Mouse (Mus musculus) c-Kit-positive CD71-negative TER-119-negative erythroid progenitor cells, embryonic 14.5 days (primary cell): ENCODE measurements around the gene Spry2.

Experiments used
- DNase-seq: peaks from one replicate; pipeline ENCODE4 v3.0.0-alpha.2; 2013; ENCODE audit warnings: low read depth

The Spry2 gene

DNA sequence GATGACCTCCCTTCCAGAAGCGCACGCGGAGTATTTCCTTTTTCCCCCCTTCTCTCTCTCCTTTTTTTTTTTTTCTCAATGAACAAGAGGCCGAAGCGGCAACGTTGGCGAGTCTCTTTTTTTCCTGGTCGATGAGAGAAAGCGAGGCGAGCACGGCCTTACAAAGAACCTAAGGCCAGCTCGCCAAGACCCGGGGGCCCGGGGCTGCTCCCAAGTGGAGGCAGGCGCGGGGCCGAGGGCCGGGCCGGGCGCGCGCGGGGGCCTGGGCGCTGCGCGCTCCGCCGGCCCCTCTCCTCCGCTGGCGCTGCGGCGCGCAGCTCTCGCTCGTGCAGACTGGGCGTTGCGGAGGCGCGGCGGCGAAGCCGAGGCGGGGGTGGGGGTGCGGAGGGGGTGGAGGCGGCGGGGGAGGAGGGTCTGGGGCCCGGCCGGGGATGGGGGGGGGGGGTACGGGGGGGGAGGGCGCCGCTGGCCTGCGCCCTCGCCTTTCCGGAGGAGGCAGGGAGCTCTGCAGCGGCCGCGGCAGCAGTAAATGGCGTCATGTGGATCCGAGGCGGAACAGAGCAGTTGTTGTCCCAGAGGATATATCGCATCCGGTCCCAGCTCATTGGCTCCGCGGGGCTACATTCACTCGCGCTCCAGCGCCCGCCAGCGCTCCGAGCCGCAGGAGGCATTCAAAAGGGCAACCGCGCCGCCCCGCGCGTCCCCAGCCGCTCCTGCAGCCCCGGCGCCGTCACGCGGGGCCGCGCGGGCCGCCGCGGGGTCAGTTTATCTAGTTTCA, at the start of gene Spry2:
Gene Spry2 (minus strand): TSS at position 29 of the 778 bp plus-strand sequence.
- DNase-seq = peak; percentile 71

DNA sequence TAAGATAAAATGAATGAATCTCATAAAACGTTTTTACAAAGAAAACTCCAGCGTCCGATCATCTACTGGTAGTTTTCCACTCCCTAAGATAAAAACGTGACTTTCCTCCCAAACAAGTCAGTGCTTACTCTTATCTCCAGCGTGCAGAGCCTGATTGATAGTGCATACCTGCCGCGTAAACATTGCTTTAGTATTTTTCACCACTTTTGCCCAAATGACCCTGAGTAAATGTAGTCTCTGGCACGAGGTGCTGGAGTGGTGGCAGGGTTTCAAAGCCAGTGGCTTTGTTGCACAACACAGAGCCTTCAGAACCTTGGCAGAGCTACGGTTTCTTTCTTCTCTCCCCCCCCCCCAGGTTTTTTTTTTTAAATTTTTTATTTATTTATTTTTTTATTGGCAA, 44.7 kb upstream of the Spry2 start:
- DNase-seq = no peak

DNA sequence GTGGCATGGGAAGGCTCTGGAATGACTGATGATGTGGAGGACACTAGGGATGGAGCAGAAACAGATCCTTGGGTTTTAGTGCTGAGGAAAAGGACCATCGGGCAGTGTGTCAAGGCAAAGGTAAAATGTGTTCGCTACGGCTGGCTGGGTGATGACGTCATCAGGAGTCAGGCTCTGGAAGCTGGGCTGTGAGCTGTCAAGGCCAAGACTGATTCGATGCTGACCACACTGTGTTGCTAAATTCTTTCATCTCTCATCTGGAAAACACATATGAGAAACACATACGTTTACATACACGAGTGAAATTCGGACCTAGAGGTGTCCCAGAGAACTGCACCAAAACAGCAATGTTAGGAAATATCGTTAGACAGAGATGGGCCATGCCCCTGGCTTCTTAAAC, 30.1 kb upstream of the Spry2 start:
- DNase-seq = no peak

DNA sequence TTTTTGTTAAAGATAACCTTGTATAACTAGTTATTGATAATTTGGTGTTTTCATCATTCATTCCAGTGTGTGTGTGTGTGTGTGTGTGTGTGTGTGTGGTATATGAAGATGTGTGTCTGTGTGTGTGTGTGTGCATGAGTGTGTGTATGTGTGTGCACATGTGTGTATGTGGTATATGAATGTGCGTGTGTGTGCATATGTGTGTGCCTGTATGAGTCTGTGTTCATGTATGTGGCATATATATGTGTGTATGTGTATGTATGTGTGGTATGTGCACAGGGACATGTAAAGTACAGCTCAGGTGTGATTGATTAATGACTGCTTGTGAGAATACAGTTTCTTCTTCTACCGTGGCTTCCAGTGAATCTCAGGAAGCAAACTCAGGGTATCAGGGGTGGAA, 28.7 kb upstream of the Spry2 start:
- no peak for DNase-seq

DNA sequence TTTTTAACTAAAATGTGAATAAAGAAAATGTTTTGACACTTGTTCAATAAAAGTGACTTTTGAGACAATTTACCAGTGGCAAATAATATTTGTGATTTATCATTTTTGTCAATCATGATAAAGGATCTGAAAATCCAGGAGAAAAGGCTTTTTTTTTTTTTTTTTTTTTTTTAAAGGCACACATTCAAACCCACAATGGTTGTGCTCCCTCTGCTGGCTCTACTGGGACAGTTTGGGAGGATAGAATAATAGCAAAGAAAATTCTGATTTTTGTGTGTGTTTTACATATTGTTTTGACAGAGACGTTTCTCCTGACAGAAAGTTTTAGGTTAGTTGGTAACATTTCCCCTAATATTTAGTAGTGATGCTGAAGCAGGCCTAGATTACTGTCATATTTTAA, 28.1 kb upstream of the Spry2 start:
- no peak for DNase-seq

DNA sequence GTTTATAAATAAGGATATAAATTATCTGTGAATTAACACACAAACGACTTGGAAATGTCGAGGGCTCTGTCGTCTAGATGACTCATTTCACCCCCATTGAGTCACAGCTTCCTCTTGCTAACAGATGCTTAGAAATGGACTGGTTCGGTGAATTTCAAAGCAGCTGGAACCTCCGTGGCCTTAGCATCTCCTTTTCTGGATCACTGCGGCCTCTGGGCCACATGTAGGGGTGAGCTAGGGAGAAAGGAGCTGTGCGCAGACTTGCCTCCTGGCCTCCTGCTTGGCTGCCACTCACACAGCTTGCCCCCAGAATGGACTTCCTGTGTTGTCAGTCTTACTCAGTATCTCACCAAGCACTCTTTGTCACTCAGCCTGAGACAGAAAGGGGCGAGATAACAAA, 26.3 kb upstream of the Spry2 start:
- DNase-seq = peak; percentile 58

DNA sequence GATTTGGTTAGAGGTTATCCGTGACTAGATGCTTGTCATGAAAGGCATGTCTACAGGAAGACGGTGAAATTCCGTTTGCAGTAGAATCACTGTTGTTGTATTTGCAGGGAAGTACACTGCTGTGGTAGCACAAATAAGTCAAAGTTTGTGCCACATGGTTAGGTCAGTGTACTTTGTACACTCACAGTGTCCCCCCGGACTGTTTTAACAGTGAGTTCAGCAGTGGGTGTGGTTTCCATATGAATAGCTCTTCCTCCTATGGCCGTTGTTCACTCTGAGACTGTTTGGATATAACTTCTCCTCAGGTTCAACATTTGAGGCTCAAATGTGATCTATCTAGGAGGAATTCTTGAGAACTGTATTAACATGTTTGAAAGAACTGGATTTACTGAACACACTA, 25.8 kb upstream of the Spry2 start:
- DNase-seq = peak; percentile 44

DNA sequence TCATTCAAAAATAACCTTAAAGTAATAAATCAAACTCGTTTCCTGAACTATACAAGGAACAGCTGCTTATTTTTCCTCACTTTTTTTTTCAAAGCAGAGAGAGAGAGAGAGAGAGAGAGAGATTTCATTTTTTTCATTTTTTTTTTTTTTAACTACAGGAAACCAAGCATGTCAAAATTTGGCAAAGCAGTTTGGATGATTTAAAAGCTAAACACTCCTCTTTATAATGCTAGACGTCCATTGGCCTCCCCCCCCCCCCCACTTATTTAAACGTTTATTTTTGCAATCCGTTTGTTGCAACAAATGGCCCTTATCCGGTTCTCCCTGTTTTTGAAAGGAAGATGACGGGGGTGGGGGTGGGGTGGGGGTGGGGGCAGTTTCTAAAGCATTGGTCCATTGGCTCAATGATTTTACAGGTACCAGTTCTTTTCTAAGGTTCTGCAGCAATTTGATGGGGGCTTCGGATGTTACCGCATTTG, 24.6 kb upstream of the Spry2 start:
- no peak for DNase-seq

DNA sequence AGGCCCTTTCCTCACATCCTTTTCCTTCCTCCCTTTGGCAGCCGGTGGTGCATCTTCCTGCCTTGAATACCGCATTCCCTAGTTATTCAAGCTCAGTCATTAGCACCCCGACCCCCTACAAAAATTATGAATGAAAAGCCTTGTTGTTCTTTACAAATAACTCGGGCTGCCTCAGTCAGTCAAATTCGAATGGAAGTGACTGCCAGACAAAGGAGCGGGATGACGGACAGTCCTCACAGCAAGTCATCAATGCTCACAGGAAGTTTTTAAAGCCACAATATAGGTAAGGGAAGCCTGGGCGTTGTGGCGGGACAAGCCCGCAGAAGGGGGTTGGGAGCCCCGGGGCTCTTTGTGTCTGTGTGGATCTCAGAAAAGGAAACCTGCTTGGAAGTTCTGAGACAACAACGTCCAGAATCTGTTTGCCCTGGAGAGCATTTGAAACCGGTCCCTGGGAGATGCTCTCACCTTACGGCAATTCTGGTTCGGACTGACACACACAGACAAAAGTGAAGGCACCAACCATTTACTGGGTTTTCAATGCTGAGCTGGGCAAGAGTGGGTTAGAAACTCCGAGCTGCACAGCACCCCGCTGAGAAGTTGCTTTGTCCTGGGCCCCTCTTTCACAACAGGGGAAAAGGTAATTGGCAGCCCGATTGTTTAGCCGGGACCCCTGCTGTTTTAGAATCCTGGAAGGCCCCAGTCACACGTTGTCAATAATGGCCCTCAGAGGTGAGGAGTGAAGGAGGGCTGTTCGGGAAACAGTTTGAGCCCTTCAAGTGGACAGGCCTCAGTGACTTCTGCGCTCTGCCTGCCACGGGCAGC, 24.0 kb upstream of the Spry2 start:
- no peak for DNase-seq

DNA sequence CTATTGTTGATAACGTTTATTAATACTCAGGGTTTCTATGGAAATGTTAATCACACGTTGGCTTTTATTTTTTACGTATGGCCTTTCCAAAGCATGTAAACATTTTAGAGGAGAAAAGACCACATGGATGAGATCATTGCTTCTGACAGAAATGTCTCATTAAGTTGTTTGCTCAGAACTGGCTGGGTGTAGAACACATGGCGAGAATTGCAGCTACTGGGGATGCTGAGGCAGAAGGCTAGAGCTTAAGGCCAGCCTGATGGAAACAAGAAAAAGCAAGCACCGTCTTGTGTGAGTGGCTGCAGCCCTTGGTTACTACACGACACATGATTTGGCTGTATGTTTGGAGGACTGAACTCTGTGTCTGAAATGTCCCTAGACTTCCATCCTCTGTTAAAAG, 10.6 kb upstream of the Spry2 start:
- no peak for DNase-seq

DNA sequence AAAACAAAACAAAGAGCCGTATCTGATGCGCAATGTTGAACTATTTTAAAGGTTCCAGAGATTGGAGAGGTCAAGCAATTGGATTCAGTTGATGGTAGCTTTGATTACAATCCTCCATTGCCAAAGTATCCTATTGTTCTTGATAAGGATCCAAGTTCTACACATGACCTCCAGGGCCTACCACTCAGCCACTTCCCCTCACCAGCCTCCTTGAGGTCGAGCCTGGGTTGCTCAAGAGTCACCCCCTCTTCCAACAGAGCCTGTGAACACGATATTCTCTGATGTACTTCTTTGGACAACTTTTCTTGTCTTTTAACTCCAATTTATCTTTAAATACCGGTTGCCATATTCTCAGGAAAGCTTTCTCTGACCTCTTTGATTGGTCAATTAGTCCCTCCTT, 9.3 kb upstream of the Spry2 start:
- DNase-seq = no peak

DNA sequence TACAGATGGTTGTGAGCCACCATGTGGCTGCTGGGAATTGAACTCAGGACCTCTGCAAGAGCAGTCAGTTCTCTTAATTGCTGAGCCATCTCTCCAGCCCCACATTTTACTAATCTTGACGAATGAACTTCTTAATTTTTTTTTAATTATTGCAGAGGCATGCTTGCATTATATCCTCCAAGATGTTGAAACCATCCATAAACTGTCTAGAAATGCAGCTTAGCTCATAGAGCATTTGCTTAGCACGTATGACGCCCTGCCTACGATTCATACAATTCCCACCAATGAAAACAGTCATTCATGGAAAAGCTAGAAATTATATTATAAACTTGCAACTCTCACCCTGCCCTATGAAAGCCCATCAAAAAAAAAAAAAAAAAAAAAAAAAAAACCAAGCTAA, 8.9 kb upstream of the Spry2 start:
- DNase-seq = no peak

DNA sequence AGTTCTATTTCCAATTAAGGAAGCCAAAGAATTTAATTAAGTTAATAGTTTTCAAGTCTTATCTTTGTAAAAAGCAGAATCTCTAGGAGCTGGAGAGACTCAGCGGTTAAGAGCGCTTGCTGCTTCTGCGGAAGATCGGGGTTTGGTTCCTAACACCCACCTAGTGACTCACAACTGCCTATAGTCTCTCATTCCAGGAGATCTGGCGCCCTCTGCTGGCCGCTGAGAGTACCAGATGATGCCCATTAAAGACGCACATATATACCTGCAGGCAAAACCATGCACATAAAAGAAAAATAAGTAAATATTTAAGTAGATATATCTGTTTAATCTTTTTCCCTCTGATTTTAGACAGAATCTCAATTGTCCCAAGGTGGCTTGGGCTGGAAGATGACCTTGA, 6.2 kb upstream of the Spry2 start:
- DNase-seq = no peak

DNA sequence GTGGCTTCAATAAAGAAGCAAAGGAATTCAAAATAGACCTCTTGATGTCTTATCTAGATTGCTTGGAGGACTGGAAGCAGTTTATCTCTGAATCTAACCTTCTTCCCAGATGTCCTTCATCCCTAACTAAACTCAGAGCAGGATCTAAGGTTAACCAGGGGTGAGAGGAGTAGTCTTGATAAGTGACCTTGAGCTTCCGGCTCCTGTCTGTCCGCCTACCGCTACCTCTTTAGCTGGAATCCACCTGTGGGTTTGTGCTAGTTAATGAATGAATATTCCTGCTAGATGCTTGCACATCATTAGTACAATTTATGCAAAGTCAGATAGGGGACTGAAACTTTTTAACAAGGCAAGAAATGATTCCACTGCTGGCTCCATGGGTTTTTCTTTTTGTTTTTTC, 4.2 kb upstream of the Spry2 start:
- DNase-seq = no peak

DNA sequence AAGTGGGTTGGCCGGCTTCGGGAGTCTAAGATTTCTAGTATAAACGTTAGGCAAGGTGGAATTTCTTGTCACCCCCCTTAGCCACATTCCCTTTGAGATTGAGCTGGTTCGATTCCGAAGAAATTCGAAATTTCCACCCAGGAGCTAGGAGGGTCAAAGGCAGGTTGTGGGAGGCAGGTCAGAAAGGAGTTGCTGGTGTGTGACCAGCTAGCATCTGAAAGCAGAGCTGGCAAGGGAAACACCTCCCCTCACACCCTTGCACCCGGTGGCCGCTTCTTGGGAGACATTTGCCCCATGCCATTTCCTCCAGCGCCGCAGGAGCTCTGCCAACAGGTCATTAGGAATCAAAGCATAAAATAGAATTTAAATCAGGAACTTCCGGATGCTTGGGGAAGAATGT, 2.5 kb upstream of the Spry2 start:
- no peak for DNase-seq

DNA sequence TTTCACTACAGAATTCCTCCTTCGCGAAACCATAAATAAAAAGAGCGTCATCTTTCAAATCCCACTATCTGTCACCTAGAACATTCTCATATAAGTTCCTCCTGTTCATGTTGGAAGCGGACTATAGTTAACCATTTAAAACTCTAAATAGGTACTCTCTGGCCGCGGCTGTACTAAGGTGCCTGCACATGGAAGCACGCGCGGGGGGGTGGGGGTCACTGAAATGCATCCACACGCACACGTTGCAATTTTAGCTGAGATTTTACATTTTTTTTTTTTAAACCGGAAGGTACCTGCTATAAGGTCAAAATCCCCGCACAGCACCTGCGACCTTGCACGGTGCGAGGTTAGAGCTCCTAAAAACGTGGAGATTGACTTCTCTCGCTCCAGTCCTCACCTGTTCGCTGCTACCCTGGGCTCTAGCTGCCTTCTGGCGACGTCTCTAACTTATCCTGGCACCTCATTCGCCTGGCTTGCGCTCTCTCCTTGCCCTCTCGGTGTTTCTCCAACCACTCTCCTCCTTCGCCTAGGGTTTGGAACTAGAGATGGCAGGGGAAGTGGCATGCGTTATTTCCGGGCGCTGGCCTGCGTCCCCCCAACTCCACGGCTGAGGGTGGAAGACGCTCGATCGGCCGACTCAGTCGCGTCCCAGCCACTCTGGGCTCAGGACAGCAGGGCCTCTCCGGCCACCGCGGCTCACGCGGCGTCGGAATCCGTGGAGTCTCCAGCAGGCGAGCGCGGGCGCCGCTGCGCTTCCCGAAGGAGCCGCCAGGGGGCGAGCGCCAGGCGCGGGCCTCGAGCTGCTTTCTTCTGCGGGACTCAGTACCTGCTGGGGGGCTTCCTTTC, 1.9 kb upstream of the Spry2 start:
- DNase-seq = peak; percentile 61

DNA sequence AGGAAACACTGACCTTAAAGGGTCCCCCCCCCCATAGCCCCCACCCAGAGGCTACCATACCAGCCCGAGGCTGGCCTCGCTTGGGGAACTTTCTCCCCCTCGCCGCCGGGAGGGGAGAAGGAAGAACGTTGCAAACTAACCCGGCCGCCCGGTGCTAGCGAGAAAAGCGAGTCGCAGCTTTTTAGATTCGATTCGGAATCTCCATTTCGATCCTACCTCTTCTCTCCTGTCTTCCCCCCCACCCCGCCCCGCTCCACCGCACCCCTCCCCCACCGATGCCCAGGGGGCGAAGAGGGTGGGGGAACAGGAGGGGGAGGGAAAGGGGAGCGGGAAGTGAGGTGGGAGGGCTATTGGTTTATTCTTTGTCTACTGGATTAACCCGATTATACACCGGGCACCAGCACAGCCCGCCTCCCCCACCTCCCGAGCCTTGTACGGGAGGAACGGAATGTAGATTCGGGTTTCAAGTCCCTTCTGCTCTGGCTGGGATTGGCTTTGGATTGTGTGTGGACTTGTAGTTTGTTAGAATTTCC, 1.0 kb upstream of the Spry2 start:
- no peak for DNase-seq

DNA sequence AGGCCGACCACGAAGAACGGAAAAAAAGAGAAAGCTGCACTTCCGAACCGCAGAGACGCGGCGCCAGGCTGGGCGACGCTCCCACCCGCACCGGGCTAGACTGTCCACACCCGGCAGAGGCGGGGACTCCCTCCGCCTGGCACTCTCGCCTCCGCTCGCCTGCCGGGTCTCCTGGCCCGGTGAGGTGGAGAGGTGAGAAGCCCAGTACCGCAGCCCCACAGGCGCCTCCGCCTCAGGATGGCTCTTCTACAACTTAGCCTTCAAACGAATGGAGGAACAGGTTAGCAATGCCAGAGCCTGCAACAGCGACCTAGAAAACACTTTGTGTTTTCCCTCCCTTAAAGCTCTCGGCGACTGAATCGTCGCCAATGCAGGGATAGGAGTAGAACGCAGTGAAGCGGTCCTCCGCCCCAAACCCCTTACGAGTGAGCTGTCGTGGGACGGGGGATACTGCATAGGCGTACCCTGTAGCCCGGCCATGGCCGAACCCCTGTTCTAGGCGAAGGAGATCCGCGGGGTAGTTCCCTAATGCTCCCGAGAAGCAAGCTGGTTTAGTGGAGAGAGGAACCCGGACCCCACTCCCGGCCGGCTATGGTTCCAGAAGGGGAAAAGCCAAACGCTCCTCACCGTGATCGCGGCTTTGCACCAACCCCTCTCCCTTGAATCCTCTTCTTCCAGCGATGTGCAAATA, 513 bp downstream of the Spry2 start:
- DNase-seq = no peak

DNA sequence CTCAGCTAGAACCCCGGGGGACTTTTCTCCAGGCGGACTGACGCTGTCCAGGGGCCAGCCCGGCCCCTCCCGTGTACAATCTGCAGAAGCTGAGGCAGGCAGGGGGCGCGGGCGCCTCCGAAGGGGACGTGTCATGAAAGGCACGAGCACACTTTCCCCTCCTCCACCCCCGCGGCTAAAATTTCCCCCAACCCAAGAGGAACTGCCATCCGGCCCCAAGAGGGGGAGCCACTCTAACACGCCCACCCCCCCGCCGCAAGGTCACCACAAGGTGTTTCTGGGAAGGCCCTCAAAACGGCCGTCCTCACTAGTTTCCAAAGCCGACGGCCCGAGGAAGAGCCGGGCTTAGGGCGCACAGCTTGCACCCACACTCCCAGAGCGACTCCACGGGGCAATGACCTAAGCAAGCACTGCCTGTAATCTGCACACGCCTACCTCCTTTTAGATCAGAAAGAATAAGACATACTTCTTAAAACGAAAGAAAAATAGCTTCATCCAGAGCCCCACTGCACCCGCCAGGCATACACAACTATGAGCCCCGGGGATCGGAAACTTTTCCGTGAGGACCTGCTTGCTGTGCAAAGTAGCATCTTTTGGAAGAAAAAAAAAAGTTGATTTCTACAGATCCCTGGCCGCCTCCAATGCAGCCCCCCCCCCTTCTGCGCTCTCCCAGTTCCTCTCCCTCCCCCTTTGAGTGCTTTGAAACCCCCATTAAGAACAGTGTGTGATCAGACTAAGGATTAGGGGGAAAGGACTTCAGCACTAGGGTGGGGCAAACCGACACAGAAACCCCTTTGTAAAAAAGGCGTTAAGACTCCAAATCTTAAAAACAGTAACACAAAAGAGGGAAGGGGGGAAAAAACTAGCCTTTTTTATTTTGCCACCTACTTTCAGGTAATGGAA, 1.4 kb downstream of the Spry2 start:
- peak; percentile 48 for DNase-seq

DNA sequence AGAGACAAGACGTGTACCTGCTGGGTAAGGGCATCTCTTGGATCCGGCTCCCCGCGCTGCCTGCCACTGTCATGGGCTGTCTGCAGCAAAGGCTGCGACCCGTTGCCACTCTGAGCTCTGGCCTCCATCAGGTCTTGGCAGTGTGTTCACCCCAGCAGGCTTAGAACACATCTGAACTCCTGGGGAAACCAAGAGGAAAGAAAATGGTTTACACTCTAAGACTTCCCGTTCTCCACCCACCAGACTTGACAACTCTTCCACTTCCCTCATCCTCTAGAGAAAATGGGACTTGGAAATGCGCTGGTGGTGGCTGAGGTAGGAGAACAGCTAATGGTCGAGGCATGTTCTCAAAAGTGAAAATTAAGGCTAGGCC, 3.0 kb downstream of the Spry2 start:
- no peak for DNase-seq
